Mouse (Mus musculus): ENCODE data around the gene Map2k6.

Map2k6 gene

DNA sequence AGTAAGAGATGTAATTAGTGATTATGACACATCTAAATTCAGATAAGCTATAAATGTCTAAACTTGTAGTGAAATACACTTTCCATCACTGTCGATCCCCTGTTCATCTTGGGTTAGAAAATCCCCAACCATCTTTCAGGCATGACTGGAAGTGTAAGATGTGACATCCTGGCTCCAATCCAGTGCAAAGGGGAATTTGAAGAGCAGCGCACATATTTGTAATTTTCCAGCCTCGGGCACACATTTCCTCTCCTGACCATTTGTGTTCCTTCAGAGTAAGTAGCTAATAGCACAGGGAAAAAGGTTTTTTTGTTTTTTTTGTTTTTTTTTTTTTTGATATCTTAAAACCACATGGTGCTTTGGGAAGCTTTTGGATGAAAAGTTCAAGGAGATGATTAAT is 146.5 kb downstream of the Map2k6 start:
- DNase-seq (ENCODE audit: extremely low spot score, low read depth, low spot score): no peak

DNA sequence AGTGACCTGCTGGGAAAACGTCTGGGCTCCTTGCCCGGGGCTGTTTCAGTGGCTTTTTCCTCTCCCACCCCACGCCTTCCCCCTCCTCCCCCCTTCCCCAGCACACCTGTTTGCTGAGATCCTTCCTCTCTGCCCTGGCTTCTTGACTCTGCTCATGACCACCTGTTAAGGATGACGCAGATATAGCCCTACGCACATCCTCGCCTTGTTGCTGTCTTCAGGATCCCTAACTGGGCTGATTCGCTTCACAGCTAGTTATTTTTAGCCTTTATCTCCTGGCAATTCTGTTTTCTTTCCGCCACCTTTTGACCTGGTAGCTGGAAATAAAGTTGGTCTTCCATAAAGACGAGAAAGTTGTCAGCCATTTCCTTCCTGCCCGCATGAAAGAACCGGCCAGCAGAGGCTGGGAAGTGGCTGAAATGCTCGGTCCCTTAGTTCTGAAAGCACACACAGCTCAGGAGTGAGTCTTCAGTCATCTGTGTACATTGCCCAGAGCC is 152.6 kb downstream of the Map2k6 start:
- no peak for DNase-seq (ENCODE audit: extremely low spot score, low read depth, low spot score)

DNA sequence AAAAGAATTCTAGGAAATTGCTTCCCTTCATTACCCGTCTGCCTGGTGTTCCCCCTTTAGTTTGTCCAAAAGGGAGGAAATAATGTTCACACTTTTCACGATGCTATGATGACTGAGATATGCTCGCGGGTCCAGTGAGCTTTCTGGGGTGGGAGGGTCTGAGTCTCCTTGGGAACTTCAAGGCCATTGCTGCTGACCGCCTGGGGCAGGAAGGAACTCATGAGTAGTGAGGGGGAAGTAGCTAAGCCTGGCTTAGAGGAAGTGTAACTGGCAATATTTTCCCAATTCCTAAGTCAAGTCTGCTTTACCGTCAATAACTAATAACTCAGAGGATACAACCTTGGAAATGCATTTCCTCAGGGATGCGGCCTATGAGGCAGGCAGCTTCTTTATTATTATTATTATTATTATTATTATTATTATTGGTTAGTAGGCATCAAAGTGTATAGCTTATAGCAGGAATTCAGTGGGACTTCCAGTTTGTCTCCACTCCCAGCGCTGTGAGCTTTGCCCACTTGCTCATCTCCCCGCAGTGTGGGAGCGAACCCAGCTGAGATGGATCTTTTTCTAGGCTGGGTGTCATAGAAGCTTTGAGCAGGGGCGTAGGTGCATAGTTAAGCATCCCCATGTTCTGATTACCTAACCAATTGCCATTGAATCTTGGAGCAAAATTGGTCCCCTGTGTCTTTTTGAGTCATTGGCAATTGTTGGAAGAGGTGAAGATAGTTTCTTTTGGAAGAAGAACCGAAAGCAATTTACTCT is 163.6 kb downstream of the Map2k6 start:
- no peak for DNase-seq (ENCODE audit: extremely low spot score, low read depth, low spot score)

DNA sequence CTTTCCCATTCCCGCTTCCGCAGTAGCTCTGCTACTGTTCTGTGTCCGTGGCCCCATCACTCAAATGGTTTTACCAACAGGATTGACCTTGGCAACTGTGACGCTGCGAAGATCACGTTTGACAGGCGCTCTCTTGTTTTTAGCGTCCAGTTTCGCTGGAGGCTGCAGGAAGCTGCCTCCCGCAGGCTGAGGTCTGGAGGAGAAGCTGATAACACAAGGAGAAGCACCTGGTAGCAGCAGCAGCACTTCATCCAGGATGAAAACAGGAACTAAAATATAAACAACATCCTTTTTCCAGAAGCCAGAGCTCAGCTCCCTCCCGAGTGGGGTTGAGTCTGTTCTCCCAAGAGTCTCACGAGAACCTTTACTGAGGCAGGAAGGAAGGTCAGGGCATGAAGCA is 164.3 kb downstream of the Map2k6 start:
- no peak for DNase-seq (ENCODE audit: extremely low spot score, low read depth, low spot score)

DNA sequence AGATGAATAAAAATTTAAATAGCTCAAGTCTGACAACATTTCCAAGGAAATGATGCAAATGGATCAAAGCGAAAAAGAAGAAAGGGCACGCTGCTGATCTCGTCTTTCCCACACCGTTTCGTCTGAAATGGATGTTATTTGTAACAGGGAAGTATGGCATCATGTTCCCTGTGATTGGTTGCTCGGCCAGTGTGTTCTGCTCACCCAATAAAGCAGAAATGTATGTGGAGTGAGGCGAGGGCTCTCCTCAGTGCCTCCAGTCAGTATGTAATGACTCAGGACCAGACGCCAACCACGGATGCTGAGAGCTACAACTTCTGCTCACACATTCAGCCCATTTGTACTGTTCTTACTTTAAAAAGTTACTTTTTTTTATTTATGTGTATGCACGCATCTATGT is 164.9 kb downstream of the Map2k6 start:
- no peak for DNase-seq (ENCODE audit: extremely low spot score, low read depth, low spot score)

DNA sequence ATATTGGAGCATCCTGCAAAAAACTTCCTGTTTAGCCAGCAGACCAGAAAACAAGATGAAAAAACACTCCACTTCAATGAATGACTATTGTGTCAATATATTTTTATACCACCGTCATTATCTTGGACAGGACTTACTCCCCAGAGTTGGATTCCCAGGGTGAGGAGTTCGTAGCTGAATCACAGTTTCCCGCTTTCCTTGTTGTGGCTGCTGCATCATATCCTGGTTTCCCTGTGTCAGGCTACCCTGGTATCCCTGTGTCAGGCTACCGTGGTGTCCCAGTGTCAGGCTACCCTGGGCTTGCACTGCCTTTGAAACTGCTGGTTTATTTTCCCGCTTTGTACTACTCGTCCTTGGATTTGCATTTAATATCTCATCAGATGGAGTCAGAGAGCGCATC is 167.4 kb downstream of the Map2k6 start:
- DNase-seq (ENCODE audit: extremely low spot score, low read depth, low spot score): no peak

DNA sequence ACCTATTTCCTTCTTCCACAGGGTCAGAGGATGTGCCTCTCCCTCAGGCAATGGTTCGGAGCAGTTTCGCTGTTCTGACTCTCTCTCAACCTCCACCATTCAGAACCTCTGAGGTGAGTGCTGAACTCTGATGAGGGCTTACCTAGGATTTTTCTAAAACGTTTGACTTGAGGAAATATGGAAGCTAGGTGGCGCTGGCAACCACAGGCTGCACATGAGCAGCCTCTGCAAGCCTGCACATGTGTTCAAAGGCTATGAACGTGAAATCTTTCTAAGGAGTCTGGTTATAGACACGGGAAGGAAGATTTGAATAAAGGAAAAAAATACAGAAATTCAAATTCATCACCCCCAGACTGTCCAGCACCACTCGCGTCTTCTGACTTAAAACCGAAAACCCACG is 173.6 kb downstream of the Map2k6 start:
- peak; percentile 28 for DNase-seq (ENCODE audit: extremely low spot score, low read depth, low spot score)

All from hindlimb bud, embryonic 11.5 days (tissue).